Mouse (Mus musculus): Measurements from ENCODE around the gene Cstf1. TPM values are rescaled to one million over a fixed set of nuclear protein-coding genes. Genes with fewer than 3 reads are reported as not detected.
A peak's percentile ranks its signal among the peaks of the same experiment; 100 is the strongest.

Gene Cstf1
- polyA plus RNA-seq, 1 experiment from 2014 or later: 33.7 TPM

- no peak for ATAC-seq
- Histone ChIP-seq H3K27ac (ENCODE audit: low read length) (no peak overlapping the region), H3K4me1 (ENCODE audit: control insufficient read depth, insufficient read depth, low read length) (peaks cover 2% of the 10 kb centered on the region), H3K9me3 (ENCODE audit: control insufficient read depth, low read length) (no peaks in the 10 kb centered on the region), H3K4me2 (ENCODE audit: low read depth, low read length) (no peak overlapping the region), H3K9ac (ENCODE audit: low read depth, low read length) (no peak overlapping the region), H3K27me3 (replicated peaks; ENCODE audit: control insufficient read depth, insufficient read depth, low read length) (no peaks in the 10 kb centered on the region), H3K4me3 (ENCODE audit: low read length) (no peak overlapping the region), H3K36me3 (ENCODE audit: control insufficient read depth, insufficient read depth, low read length) (peaks cover 42% of the 10 kb centered on the region)
- 89% methylated on average over 7 of the region's 7 CpGs for WGBS
These were observed 7.3 kb upstream of the Cstf1 start for GRCm38 (mm10) chr2:172363176-172363575.

GRCm38 (mm10) chr2:172371258-172371657, 777 bp downstream of the Cstf1 start:
- Histone ChIP-seq H3K27ac (ENCODE audit: low read length) (peak overlapping the region; percentile 77), H3K36me3 (ENCODE audit: control insufficient read depth, insufficient read depth, low read length) (peaks cover 22% of the 10 kb centered on the region; the same call in 1 of the 2 replicates), H3K4me3 (ENCODE audit: low read length) (peak overlapping the region; percentile 98), H3K4me2 (ENCODE audit: low read depth, low read length) (peak overlapping the region; percentile 74), H3K27me3 (replicated peaks; ENCODE audit: control insufficient read depth, insufficient read depth, low read length) (no peaks in the 10 kb centered on the region), H3K9ac (ENCODE audit: low read depth, low read length) (peak overlapping the region; percentile 98), H3K9me3 (ENCODE audit: control insufficient read depth, low read length) (no peaks in the 10 kb centered on the region), H3K4me1 (ENCODE audit: control insufficient read depth, insufficient read depth, low read length) (peaks cover 22% of the 10 kb centered on the region)
- ATAC-seq: peak; percentile 1; the same call in 1 of the 2 replicates
- WGBS: 0% methylated on average over 11 of the region's 11 CpGs

GRCm38 (mm10) chr2:172376551-172376950, 6.1 kb downstream of the Cstf1 start:
- no peaks in the 10 kb centered on the region for H3K27me3 ChIP-seq (replicated peaks; ENCODE audit: control insufficient read depth, insufficient read depth, low read length)
- H3K27ac ChIP-seq (ENCODE audit: low read length): no peak overlapping the region
- H3K36me3 ChIP-seq (ENCODE audit: control insufficient read depth, insufficient read depth, low read length): peaks cover 41% of the 10 kb centered on the region
- H3K9ac ChIP-seq (ENCODE audit: low read depth, low read length): no peak overlapping the region
- no peak overlapping the region for H3K4me3 ChIP-seq (ENCODE audit: low read length)
- ATAC-seq: no peak
- H3K9me3 ChIP-seq (ENCODE audit: control insufficient read depth, low read length): no peaks in the 10 kb centered on the region
- H3K4me1 ChIP-seq (ENCODE audit: control insufficient read depth, insufficient read depth, low read length): peaks cover 6% of the 10 kb centered on the region
- WGBS: 87% methylated on average over 4 of the region's 4 CpGs
- no peak overlapping the region for H3K4me2 ChIP-seq (ENCODE audit: low read depth, low read length)

GRCm38 (mm10) chr2:172376999-172377515, 6.6 kb downstream of the Cstf1 start:
- no peak for ATAC-seq
- 62% methylated on average over 5 of the region's 5 CpGs for WGBS
- Histone ChIP-seq H3K4me2 (ENCODE audit: low read depth, low read length) (no peak overlapping the region), H3K9me3 (ENCODE audit: control insufficient read depth, low read length) (no peaks in the 10 kb centered on the region), H3K36me3 (ENCODE audit: control insufficient read depth, insufficient read depth, low read length) (peaks cover 46% of the 10 kb centered on the region), H3K9ac (ENCODE audit: low read depth, low read length) (no peak overlapping the region), H3K27me3 (replicated peaks; ENCODE audit: control insufficient read depth, insufficient read depth, low read length) (no peaks in the 10 kb centered on the region), H3K27ac (ENCODE audit: low read length) (no peak overlapping the region), H3K4me3 (ENCODE audit: low read length) (no peak overlapping the region), H3K4me1 (ENCODE audit: control insufficient read depth, insufficient read depth, low read length) (peaks cover under 1% of the 10 kb centered on the region; the same call in 1 of the 2 replicates)

- H3K4me2 ChIP-seq (ENCODE audit: low read depth, low read length): no peak overlapping the region
- no peak overlapping the region for H3K4me3 ChIP-seq (ENCODE audit: low read length)
- no peaks in the 10 kb centered on the region for H3K27me3 ChIP-seq (replicated peaks; ENCODE audit: control insufficient read depth, insufficient read depth, low read length)
- no peaks in the 10 kb centered on the region for H3K4me1 ChIP-seq (ENCODE audit: control insufficient read depth, insufficient read depth, low read length)
- no peaks in the 10 kb centered on the region for H3K9me3 ChIP-seq (ENCODE audit: control insufficient read depth, low read length)
- peaks cover 47% of the 10 kb centered on the region for H3K36me3 ChIP-seq (ENCODE audit: control insufficient read depth, insufficient read depth, low read length)
- H3K27ac ChIP-seq (ENCODE audit: low read length): no peak overlapping the region
- 73% methylated on average over 7 of the region's 7 CpGs for WGBS
- ATAC-seq: 0 out of 2 replicates have a peak, but pooled peaks have one; percentile 40
- no peak overlapping the region for H3K9ac ChIP-seq (ENCODE audit: low read depth, low read length)
These were observed 7.9 kb downstream of the Cstf1 start for GRCm38 (mm10) chr2:172378332-172378731.

GRCm38 (mm10) chr2:172380513-172380912, 10.0 kb downstream of the Cstf1 start:
- H3K27me3 ChIP-seq (replicated peaks; ENCODE audit: control insufficient read depth, insufficient read depth, low read length): no peaks in the 10 kb centered on the region
- no peak overlapping the region for H3K4me3 ChIP-seq (ENCODE audit: low read length)
- H3K27ac ChIP-seq (ENCODE audit: low read length): no peak overlapping the region
- H3K4me2 ChIP-seq (ENCODE audit: low read depth, low read length): no peak overlapping the region
- 91% methylated on average over 17 of the region's 17 CpGs for WGBS
- no peaks in the 10 kb centered on the region for H3K9me3 ChIP-seq (ENCODE audit: control insufficient read depth, low read length)
- H3K4me1 ChIP-seq (ENCODE audit: control insufficient read depth, insufficient read depth, low read length): no peaks in the 10 kb centered on the region
- no peak for ATAC-seq
- H3K36me3 ChIP-seq (ENCODE audit: control insufficient read depth, insufficient read depth, low read length): peaks cover 39% of the 10 kb centered on the region
- H3K9ac ChIP-seq (ENCODE audit: low read depth, low read length): no peak overlapping the region

GRCm38 (mm10) chr2:172381341-172381740, 10.9 kb downstream of the Cstf1 start:
- H3K9me3 ChIP-seq (ENCODE audit: control insufficient read depth, low read length): no peaks in the 10 kb centered on the region

GRCm38 (mm10) chr2:172381898-172382297, 11.4 kb downstream of the Cstf1 start:
- Histone ChIP-seq H3K36me3 (ENCODE audit: control insufficient read depth, insufficient read depth, low read length) (peaks cover 35% of the 10 kb centered on the region), H3K4me3 (ENCODE audit: low read length) (no peak overlapping the region), H3K4me2 (ENCODE audit: low read depth, low read length) (no peak overlapping the region), H3K9ac (ENCODE audit: low read depth, low read length) (no peak overlapping the region), H3K4me1 (ENCODE audit: control insufficient read depth, insufficient read depth, low read length) (no peaks in the 10 kb centered on the region), H3K27me3 (replicated peaks; ENCODE audit: control insufficient read depth, insufficient read depth, low read length) (no peaks in the 10 kb centered on the region), H3K27ac (ENCODE audit: low read length) (no peak overlapping the region), H3K9me3 (ENCODE audit: control insufficient read depth, low read length) (no peaks in the 10 kb centered on the region)
- ATAC-seq: no peak
- 92% methylated on average over 12 of the region's 12 CpGs for WGBS

More at GRCm38 (mm10) chr2:172381341-172381740, 10.9 kb downstream of the Cstf1 start:
- no peaks in the 10 kb centered on the region for H3K4me1 ChIP-seq (ENCODE audit: control insufficient read depth, insufficient read depth, low read length)
- no peak overlapping the region for H3K9ac ChIP-seq (ENCODE audit: low read depth, low read length)
- ATAC-seq: no peak
- no peak overlapping the region for H3K4me2 ChIP-seq (ENCODE audit: low read depth, low read length)
- peaks cover 35% of the 10 kb centered on the region for H3K36me3 ChIP-seq (ENCODE audit: control insufficient read depth, insufficient read depth, low read length)
- WGBS: 90% methylated on average over 11 of the region's 11 CpGs
- H3K27me3 ChIP-seq (replicated peaks; ENCODE audit: control insufficient read depth, insufficient read depth, low read length): no peaks in the 10 kb centered on the region
- no peak overlapping the region for H3K27ac ChIP-seq (ENCODE audit: low read length)
- no peak overlapping the region for H3K4me3 ChIP-seq (ENCODE audit: low read length)

- no peaks in the 10 kb centered on the region for H3K4me1 ChIP-seq (ENCODE audit: control insufficient read depth, insufficient read depth, low read length)
- no peak for ATAC-seq
- no peaks in the 10 kb centered on the region for H3K9me3 ChIP-seq (ENCODE audit: control insufficient read depth, low read length)
- H3K9ac ChIP-seq (ENCODE audit: low read depth, low read length): no peak overlapping the region
- no peak overlapping the region for H3K4me2 ChIP-seq (ENCODE audit: low read depth, low read length)
- H3K27me3 ChIP-seq (replicated peaks; ENCODE audit: control insufficient read depth, insufficient read depth, low read length): no peaks in the 10 kb centered on the region
- 94% methylated on average over 3 of the region's 3 CpGs for WGBS
- H3K4me3 ChIP-seq (ENCODE audit: low read length): no peak overlapping the region
- H3K27ac ChIP-seq (ENCODE audit: low read length): no peak overlapping the region
- peaks cover 22% of the 10 kb centered on the region for H3K36me3 ChIP-seq (ENCODE audit: control insufficient read depth, insufficient read depth, low read length)
These were observed 14.2 kb downstream of the Cstf1 start for GRCm38 (mm10) chr2:172384715-172385114.

GRCm38 (mm10) chr2:172390341-172390740, 19.9 kb downstream of the Cstf1 start:
- Histone ChIP-seq H3K36me3 (ENCODE audit: control insufficient read depth, insufficient read depth, low read length) (no peaks in the 10 kb centered on the region), H3K9me3 (ENCODE audit: control insufficient read depth, low read length) (no peaks in the 10 kb centered on the region), H3K4me3 (ENCODE audit: low read length) (no peak overlapping the region), H3K9ac (ENCODE audit: low read depth, low read length) (no peak overlapping the region), H3K27ac (ENCODE audit: low read length) (no peak overlapping the region), H3K4me1 (ENCODE audit: control insufficient read depth, insufficient read depth, low read length) (no peaks in the 10 kb centered on the region), H3K4me2 (ENCODE audit: low read depth, low read length) (no peak overlapping the region), H3K27me3 (replicated peaks; ENCODE audit: control insufficient read depth, insufficient read depth, low read length) (no peaks in the 10 kb centered on the region)
- ATAC-seq: no peak
- 21% methylated on average over 6 of the region's 6 CpGs for WGBS

All from intestine, embryonic 16.5 days (tissue).